Mouse (Mus musculus) cortical plate, adult 2 months (tissue): ENCODE data around the gene H2-DMa.

Experiments used
- CTCF ChIP-seq: fragments of 200-500 bp; IDR thresholded peaks from 2 replicates; pipeline ENCODE4 v1.5.1; 2011; ENCODE audit warnings: mild to moderate bottlenecking, control low read depth, low read length; ENCODE audit not compliant: insufficient read depth; ENCODE audit errors: extremely low read depth
- POLR2A ChIP-seq: fragments of 200-500 bp; IDR thresholded peaks from 2 replicates; pipeline ENCODE4 v1.6.1; 2011; ENCODE audit warnings: mild to moderate bottlenecking, low read length, control low read depth; ENCODE audit not compliant: insufficient read depth; ENCODE audit errors: extremely low read depth

- TF ChIP-seq CTCF (no peak), POLR2A (no peak)
These were observed 8.1 kb downstream of the H2-DMa start for GRCm38 (mm10) chr17:34127475-34127874.
